In genomic region chr12:83617261-83617660, GRCm38 (mm10) we compare ENCODE assay signal across 21 mouse cellular contexts. TPM values are rescaled to one million over a fixed set of nuclear protein-coding genes. Genes with fewer than 3 reads are reported as not detected.
DNase-seq lines count a peak whose midpoint lies in the region; ATAC-seq lines count a peak whose summit lies in the region.
"Had no signal": no experiment of that assay in that cellular context is flagged by ENCODE, and none has a peak within 500 bp of the region (broad histone marks: within the 10 kb centered on the region; RNA-seq: fewer than 3 reads in every experiment).

No protein-coding gene starts in this region.

- peak; percentile 19 for DNase-seq in adrenal gland, postnatal 10 days
- no peak for DNase-seq in adrenal gland, adult 18-20 months (ENCODE audit: low spot score in 2 of 2)
- DNase-seq in lung, adult 18-20 months: peak; percentile 12 to 32
- DNase-seq in lung, postnatal 10 days: no peak
- DNase-seq in thymus, adult 18-20 months: no peak
- no peak for DNase-seq in ovary, postnatal 14 days (ENCODE audit: low spot score)
- DNase-seq: cerebellum, adult 8-10 months; cerebellum, postnatal 36 days; gastrocnemius, postnatal 10 days; heart, postnatal 14 days; kidney, adult 2 months; kidney, postnatal 36 days; left cerebral cortex, postnatal 4 days; lung, embryonic 14.5 days; thymus, adult 2 months; thymus, postnatal 36 days had no signal

- peak; percentile 96 for ATAC-seq in granulocyte monocyte progenitor cell, adult 5-6 weeks (replicated peaks; ENCODE audit: poor library complexity, severe bottlenecking)
- peak; percentile 95 for ATAC-seq in megakaryocyte progenitor cell, adult 5-6 weeks (replicated peaks; ENCODE audit: poor library complexity)
- ATAC-seq: forebrain, embryonic 13.5 days; hindbrain, postnatal 0 days; intestine, embryonic 15.5 days had no signal

RNA-seq across cellular contexts. Expression of gene Rbm25, which starts 13.8 kb away (rescaled TPM):
- 100 to 1,000 TPM in 1 of 2 experiments, 10 to 100 TPM in 1; 78.9 to 126 TPM for total RNA-seq in adrenal gland, postnatal 10 days (2021)
- 10 to 100 TPM; 76.5 to 89.7 TPM for total RNA-seq in adrenal gland, adult 18-20 months (2021)
- 191 and 240 TPM in 2 replicates for total RNA-seq in granulocyte monocyte progenitor cell, adult 5-6 weeks (2014; fragmentation: Nextera tagmentation)
- 177 and 275 TPM in 2 replicates for total RNA-seq in granulocyte monocyte progenitor cell, adult 5-6 weeks (2017)
- total RNA-seq in megakaryocyte progenitor cell, adult 5-6 weeks (2015): 198 and 253 TPM in 2 replicates
- 166 and 257 TPM in 2 replicates for total RNA-seq in megakaryocyte progenitor cell, adult 5-6 weeks (2017)

RNA-seq across cellular contexts. Expression of gene Zfyve1, which starts 20.2 kb away (rescaled TPM):
- 10 to 100 TPM; 28.8 to 34.9 TPM for total RNA-seq in adrenal gland, postnatal 10 days (2021)
- total RNA-seq in adrenal gland, adult 18-20 months (2021): 10 to 100 TPM; 28.7 to 37.1 TPM
- total RNA-seq in granulocyte monocyte progenitor cell, adult 5-6 weeks (2014; fragmentation: Nextera tagmentation): 8.9 and 15.0 TPM in 2 replicates
- total RNA-seq in granulocyte monocyte progenitor cell, adult 5-6 weeks (2017): 9.4 and 12.2 TPM in 2 replicates
- 4.1 and 5.7 TPM in 2 replicates for total RNA-seq in megakaryocyte progenitor cell, adult 5-6 weeks (2015)
- total RNA-seq in megakaryocyte progenitor cell, adult 5-6 weeks (2017): 10.9 and 18.7 TPM in 2 replicates

Comparison
In these comparisons a context has a peak if more than half of its experiments do, and no peak if none do; other contexts are left out.
1. DNase-seq: peak in adrenal gland, postnatal 10 days (single experiment) and lung, adult 18-20 months (2 of 2); none in adrenal gland, adult 18-20 months (0 of 2), lung, postnatal 10 days (single experiment), thymus, adult 18-20 months (0 of 2) and ovary, postnatal 14 days (single experiment).